Mouse (Mus musculus) midbrain, embryonic 12.5 days (tissue): ENCODE data around the gene Ttll3. TPM values are rescaled to one million over a fixed set of nuclear protein-coding genes. Genes with fewer than 3 reads are reported as not detected.

ENCODE experiments used
- ATAC-seq: fragments of 200-750 bp; cut with Nextera tagmentation; 2 replicates; pipeline ENCODE4 v1.8.0; 2017; ENCODE audit warnings: low read depth, moderate TSS enrichment, moderate library complexity; ENCODE audit not compliant: low FRiP score
- H3K27ac ChIP-seq: fragments of 300-500 bp; sonication (generic); replicated peaks from 2 replicates; pipeline ENCODE4 v1.5.1; 2016; ENCODE audit warnings: mild to moderate bottlenecking
- H3K27me3 ChIP-seq: fragments of 300-500 bp; sonication (generic); 2 replicates; pipeline ENCODE4 v1.6.1; 2016; ENCODE audit warnings: mild to moderate bottlenecking
- H3K36me3 ChIP-seq: fragments of 300-500 bp; sonication (generic); 2 replicates; pipeline ENCODE4 v1.6.1; 2016
- H3K4me1 ChIP-seq: fragments of 300-500 bp; sonication (generic); 2 replicates; pipeline ENCODE4 v1.6.1; 2016
- H3K4me2 ChIP-seq: fragments of 300-500 bp; sonication (generic); replicated peaks from 2 replicates; pipeline ENCODE4 v1.6.1; 2016; ENCODE audit warnings: mild to moderate bottlenecking, moderate library complexity
- H3K4me3 ChIP-seq: fragments of 300-500 bp; sonication (generic); 2 replicates; pipeline ENCODE4 v1.5.1; 2016; ENCODE audit warnings: mild to moderate bottlenecking
- H3K9ac ChIP-seq: fragments of 300-500 bp; sonication (generic); replicated peaks from 2 replicates; pipeline ENCODE4 v1.6.1; 2016; ENCODE audit warnings: mild to moderate bottlenecking, moderate library complexity
- H3K9me3 ChIP-seq: fragments of 300-500 bp; sonication (generic); 2 replicates; pipeline ENCODE4 v1.6.1; 2016; ENCODE audit warnings: mild to moderate bottlenecking
- WGBS: fragments of 180-500 bp; shearing (Covaris S2); methylation state at CpG from one replicate; pipeline ENCODE4 v1.1.7; 2016; 5-methylcytosine and 5-hydroxymethylcytosine counted together
- polyA plus RNA-seq: library from polyadenylated mRNA; unstranded; fragments of >200 nt; fragmentation: Nextera tagmentation; extraction: Ambion mirVana; gene quantifications from 2 replicates; pipeline ENCODE4 v1.2.1, GENCODE M21; 2016

The Ttll3 gene
- polyA plus RNA-seq, 1 experiment from 2014 or later = 6.3 TPM

- Histone ChIP-seq H3K27ac (no peak overlapping the region), H3K36me3 (0 out of 2 replicates have a peak, but pooled peaks cover 6% of the 10 kb centered on the region), H3K4me1 (no peaks in the 10 kb centered on the region), H3K9me3 (no peaks in the 10 kb centered on the region), H3K4me3 (no peak overlapping the region), H3K27me3 (no peaks in the 10 kb centered on the region), H3K9ac (no peak overlapping the region), H3K4me2 (no peak overlapping the region)
- WGBS = 80% methylated on average over 12 of the region's 12 CpGs
- ATAC-seq = no peak
Observed at GRCm38 (mm10) chr6:113404649-113405448, 15.8 kb downstream of the Ttll3 start.

DNA sequence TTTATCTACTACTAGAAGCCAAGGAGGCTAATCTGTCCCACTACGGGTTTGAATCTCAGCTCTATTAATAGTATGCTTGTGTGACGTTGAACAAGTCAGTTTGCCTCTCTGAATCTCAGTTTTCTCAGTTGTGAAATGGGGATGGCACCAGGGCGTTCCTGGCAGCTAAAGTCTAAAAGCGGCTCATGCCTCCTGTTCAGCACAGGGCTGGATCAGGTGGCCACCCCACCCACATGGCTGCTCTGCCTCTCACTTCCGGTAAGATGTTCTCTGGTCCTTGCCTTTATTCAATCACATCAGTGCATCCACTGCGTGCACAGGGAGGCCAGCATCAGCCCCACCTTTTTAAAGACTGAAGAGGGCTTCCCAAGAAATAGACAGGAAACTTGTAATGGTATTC, 16.4 kb downstream of the Ttll3 start:
- no peak for ATAC-seq
- 90% methylated on average over 6 of the region's 6 CpGs for WGBS
- H3K27ac ChIP-seq = no peak overlapping the region

DNA sequence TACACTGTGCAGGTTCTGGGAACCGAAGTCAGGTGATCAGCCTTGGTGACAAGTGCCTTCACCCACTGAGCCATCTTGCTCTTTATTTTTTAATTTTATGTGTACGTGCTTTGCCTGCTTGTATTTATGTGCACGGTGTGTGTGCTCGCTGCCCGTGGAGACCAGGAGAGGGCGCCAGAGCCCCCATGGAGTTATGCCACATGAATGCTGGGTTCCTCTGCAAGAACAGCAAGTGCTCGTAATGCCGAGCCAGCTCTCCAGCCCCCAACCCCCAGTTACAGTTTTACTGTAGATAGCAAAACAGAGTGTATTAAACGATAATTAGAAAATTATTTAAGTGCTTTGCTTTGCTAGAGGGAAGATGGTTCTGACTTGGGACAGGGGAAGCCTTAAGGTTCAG, 17.6 kb downstream of the Ttll3 start:
- Histone ChIP-seq H3K4me1 (no peaks in the 10 kb centered on the region), H3K27me3 (no peaks in the 10 kb centered on the region), H3K4me2 (no peak overlapping the region), H3K36me3 (no peaks in the 10 kb centered on the region), H3K9me3 (no peaks in the 10 kb centered on the region), H3K4me3 (no peak overlapping the region), H3K9ac (no peak overlapping the region), H3K27ac (no peak overlapping the region)
- WGBS = 73% methylated on average over 9 of the region's 9 CpGs
- ATAC-seq = no peak

More for the DNA sequence above, 16.4 kb downstream of the Ttll3 start:
- H3K4me2 ChIP-seq = no peak overlapping the region
- H3K9me3 ChIP-seq = no peaks in the 10 kb centered on the region
- H3K9ac ChIP-seq = no peak overlapping the region
- H3K36me3 ChIP-seq = 0 out of 2 replicates have a peak, but pooled peaks cover 6% of the 10 kb centered on the region
- no peaks in the 10 kb centered on the region for H3K27me3 ChIP-seq
- no peak overlapping the region for H3K4me3 ChIP-seq
- H3K4me1 ChIP-seq = no peaks in the 10 kb centered on the region

- Histone ChIP-seq H3K4me2 (no peak overlapping the region), H3K27me3 (no peaks in the 10 kb centered on the region), H3K36me3 (peaks cover 8% of the 10 kb centered on the region; the same call in 1 of the 2 replicates), H3K9me3 (no peaks in the 10 kb centered on the region), H3K4me3 (no peak overlapping the region), H3K4me1 (no peaks in the 10 kb centered on the region), H3K9ac (no peak overlapping the region), H3K27ac (no peak overlapping the region)
- 75% methylated on average over 1 of the region's 1 CpGs for WGBS
- no peak for ATAC-seq
Observed at GRCm38 (mm10) chr6:113410001-113410400, 20.9 kb downstream of the Ttll3 start.

DNA sequence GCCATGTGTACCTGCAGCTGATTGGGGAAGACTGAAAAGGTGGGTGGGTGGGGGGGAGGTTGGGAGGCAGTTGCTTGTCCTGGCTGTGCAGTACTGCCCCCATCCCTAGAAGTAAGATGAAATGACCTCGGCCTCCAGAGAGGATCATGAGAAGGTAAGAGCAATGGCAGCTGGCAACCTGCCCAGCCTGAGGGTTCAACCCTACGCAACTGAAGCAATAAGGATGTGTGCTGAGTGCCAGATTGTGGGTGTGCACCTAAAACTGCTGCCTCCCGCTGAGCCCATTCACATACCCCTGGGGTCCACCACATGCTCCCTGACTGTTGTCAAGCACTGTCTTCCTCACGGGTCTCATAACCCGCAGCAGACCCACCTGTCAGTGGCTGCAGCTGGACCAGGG, 27.4 kb downstream of the Ttll3 start:
- H3K9ac ChIP-seq = no peak overlapping the region

GRCm38 (mm10) chr6:113418441-113419198, 29.6 kb downstream of the Ttll3 start:
- peak; percentile 68; the same call in 1 of the 2 replicates for ATAC-seq
- 18% methylated on average over 16 of the region's 16 CpGs for WGBS

More for the DNA sequence above, 27.4 kb downstream of the Ttll3 start:
- Histone ChIP-seq H3K36me3 (peaks cover 27% of the 10 kb centered on the region), H3K4me2 (no peak overlapping the region), H3K4me3 (no peak overlapping the region), H3K4me1 (peaks cover 18% of the 10 kb centered on the region), H3K27ac (no peak overlapping the region), H3K27me3 (no peaks in the 10 kb centered on the region), H3K9me3 (no peaks in the 10 kb centered on the region)
- WGBS = 93% methylated on average over 5 of the region's 5 CpGs
- ATAC-seq = no peak

DNA sequence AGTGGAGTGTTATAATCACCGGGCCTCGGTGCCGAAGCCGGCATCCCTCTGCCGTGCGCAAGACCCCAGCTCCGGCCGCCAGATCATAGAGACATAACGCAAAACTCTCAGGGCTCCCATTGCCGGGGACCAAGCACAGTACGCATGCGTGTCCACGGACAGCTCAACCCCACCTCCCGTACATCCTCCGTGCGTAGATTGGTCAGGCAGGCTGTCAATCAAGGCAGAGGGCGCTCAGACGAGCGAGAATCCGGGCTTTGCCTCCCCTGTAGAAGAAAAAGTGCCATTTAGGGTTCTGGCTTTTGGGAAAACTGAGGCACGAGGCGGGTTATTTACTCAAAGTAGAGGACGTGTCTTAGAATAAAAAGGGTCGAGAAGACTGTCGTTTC, 30.1 kb downstream of the Ttll3 start, which contains the start of gene Rpusd3:
TSS of gene Rpusd3 (minus strand) at position 142 of the 389 bp plus-strand sequence.
- Histone ChIP-seq H3K4me3 (peak within 1 kb of the TSS; percentile 60), H3K9me3 (no peaks in the 10 kb centered on the region), H3K4me1 (peaks cover 18% of the 10 kb centered on the region), H3K36me3 (peaks cover 25% of the 10 kb centered on the region), H3K27me3 (no peaks in the 10 kb centered on the region), H3K27ac (peak within 1 kb of the TSS; percentile 22; the same call in 1 of the 2 replicates), H3K4me2 (peak within 1 kb of the TSS; percentile 88), H3K9ac (peak within 1 kb of the TSS; percentile 73)
- under 1% methylated on average over 25 of the region's 25 CpGs for WGBS
- peak; percentile 98 for ATAC-seq

More at GRCm38 (mm10) chr6:113418441-113419198, 29.6 kb downstream of the Ttll3 start:
- Histone ChIP-seq H3K9me3 (no peaks in the 10 kb centered on the region), H3K27ac (peak overlapping the region; percentile 22; the same call in 1 of the 2 replicates), H3K36me3 (peaks cover 25% of the 10 kb centered on the region), H3K4me2 (peak overlapping the region; percentile 88), H3K9ac (peak overlapping the region; percentile 73), H3K4me1 (peaks cover 18% of the 10 kb centered on the region), H3K27me3 (no peaks in the 10 kb centered on the region), H3K4me3 (peak overlapping the region; percentile 60)

DNA sequence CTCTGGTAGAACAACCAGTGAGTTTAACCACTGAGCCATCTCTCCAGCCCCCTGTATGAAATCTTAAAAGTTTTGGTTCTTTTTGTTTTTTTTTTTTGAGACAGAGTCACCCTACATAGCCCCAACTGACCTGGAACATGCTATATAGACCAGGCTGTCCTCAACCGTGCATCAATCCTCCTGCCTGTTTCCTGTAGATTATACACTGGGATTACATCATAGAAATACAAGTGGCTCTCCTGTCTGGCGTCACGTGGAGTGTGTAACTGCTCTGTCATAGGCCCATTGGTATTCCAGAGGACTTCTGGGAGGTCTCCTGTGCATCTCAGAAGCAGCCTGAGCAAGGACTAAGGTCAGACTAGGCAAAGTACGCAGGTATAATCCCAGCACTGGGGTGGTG, 33.9 kb downstream of the Ttll3 start:
- Histone ChIP-seq H3K9ac (no peak overlapping the region), H3K9me3 (peaks cover 4% of the 10 kb centered on the region; the same call in 1 of the 2 replicates), H3K36me3 (no peaks in the 10 kb centered on the region), H3K4me2 (no peak overlapping the region), H3K27ac (no peak overlapping the region), H3K4me1 (peaks cover 11% of the 10 kb centered on the region), H3K27me3 (no peaks in the 10 kb centered on the region), H3K4me3 (no peak overlapping the region)
- 81% methylated on average over 4 of the region's 4 CpGs for WGBS
- no peak for ATAC-seq

DNA sequence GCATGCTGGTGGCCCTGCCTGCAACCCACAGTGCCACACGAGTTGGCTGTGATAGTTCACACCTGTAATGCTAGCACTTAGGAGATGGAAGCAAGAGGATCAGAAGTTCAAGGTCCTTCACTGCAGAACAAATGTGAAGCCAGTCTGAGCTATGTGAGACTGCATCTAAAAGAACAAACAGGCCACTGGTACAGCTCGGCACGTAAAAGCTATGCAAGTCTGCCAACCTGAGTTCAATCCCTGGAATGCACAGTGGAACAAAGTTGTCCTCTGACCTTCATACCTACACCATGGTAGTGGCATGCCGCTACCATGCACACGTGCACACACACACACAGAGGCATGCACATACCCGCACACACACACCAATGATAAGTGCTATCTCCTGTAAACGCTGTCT, 35.1 kb downstream of the Ttll3 start:
- Histone ChIP-seq H3K4me3 (no peak overlapping the region), H3K4me1 (peaks cover 4% of the 10 kb centered on the region; the same call in 1 of the 2 replicates), H3K4me2 (no peak overlapping the region), H3K27me3 (no peaks in the 10 kb centered on the region), H3K36me3 (no peaks in the 10 kb centered on the region), H3K9ac (no peak overlapping the region), H3K27ac (no peak overlapping the region), H3K9me3 (peaks cover 4% of the 10 kb centered on the region; the same call in 1 of the 2 replicates)
- 88% methylated on average over 7 of the region's 7 CpGs for WGBS
- no peak for ATAC-seq

GRCm38 (mm10) chr6:113426696-113427095, 37.6 kb downstream of the Ttll3 start:
- H3K4me2 ChIP-seq = no peak overlapping the region
- H3K36me3 ChIP-seq = no peaks in the 10 kb centered on the region
- H3K9ac ChIP-seq = no peak overlapping the region
- no peak for ATAC-seq
- no peaks in the 10 kb centered on the region for H3K4me1 ChIP-seq
- 95% methylated on average over 4 of the region's 4 CpGs for WGBS
- H3K9me3 ChIP-seq = peaks cover 4% of the 10 kb centered on the region; the same call in 1 of the 2 replicates
- no peaks in the 10 kb centered on the region for H3K27me3 ChIP-seq
- H3K4me3 ChIP-seq = no peak overlapping the region
- H3K27ac ChIP-seq = no peak overlapping the region

GRCm38 (mm10) chr6:113427397-113427796, 38.3 kb downstream of the Ttll3 start:
- H3K4me2 ChIP-seq = no peak overlapping the region
- no peak for ATAC-seq
- no peak overlapping the region for H3K27ac ChIP-seq
- H3K27me3 ChIP-seq = no peaks in the 10 kb centered on the region
- no peaks in the 10 kb centered on the region for H3K36me3 ChIP-seq
- 65% methylated on average over 3 of the region's 3 CpGs for WGBS
- no peak overlapping the region for H3K9ac ChIP-seq
- peaks cover 4% of the 10 kb centered on the region; the same call in 1 of the 2 replicates for H3K9me3 ChIP-seq
- H3K4me1 ChIP-seq = no peaks in the 10 kb centered on the region
- no peak overlapping the region for H3K4me3 ChIP-seq

GRCm38 (mm10) chr6:113428006-113428405, 38.9 kb downstream of the Ttll3 start:
- Histone ChIP-seq H3K9me3 (peaks cover 4% of the 10 kb centered on the region; the same call in 1 of the 2 replicates), H3K9ac (no peak overlapping the region), H3K4me2 (no peak overlapping the region), H3K27me3 (no peaks in the 10 kb centered on the region), H3K4me3 (no peak overlapping the region), H3K27ac (no peak overlapping the region), H3K4me1 (no peaks in the 10 kb centered on the region), H3K36me3 (no peaks in the 10 kb centered on the region)
- no peak for ATAC-seq
- 92% methylated on average over 16 of the region's 16 CpGs for WGBS
